Mouse (Mus musculus) cerebellum, postnatal 4 days (tissue): ENCODE measurements around the gene Sox18.

Experiments
- DNase-seq, 2 experiments: peaks; one replicate each; pipeline ENCODE4 v3.0.0; 2022; ENCODE audit warnings: low spot score in 2 of 2, mixed read lengths in 1 of 2

The Sox18 gene

GRCm38 (mm10) chr2:181671326-181671725 is at the start of gene Sox18:
Gene Sox18, minus strand, starts transcription at chr2:181671640.
- DNase-seq = peak in 1 of 2 experiments; percentile 34

GRCm38 (mm10) chr2:181721200-181721599 is 49.8 kb upstream of the Sox18 start:
- DNase-seq = no peak

GRCm38 (mm10) chr2:181720061-181720460 is 48.6 kb upstream of the Sox18 start:
- DNase-seq = no peak

GRCm38 (mm10) chr2:181716991-181717390 is 45.6 kb upstream of the Sox18 start:
- DNase-seq = no peak

GRCm38 (mm10) chr2:181715382-181715781 is 43.9 kb upstream of the Sox18 start:
- no peak for DNase-seq

- peak; percentile 44 to 56 for DNase-seq
These were observed 43.5 kb upstream of the Sox18 start, which contains the start of gene Oprl1 for GRCm38 (mm10) chr2:181714903-181715326. Gene Oprl1, plus strand, starts transcription at chr2:181715016.

GRCm38 (mm10) chr2:181713749-181714148 is 42.3 kb upstream of the Sox18 start:
- DNase-seq = no peak

- DNase-seq = no peak
These were observed 35.2 kb upstream of the Sox18 start for GRCm38 (mm10) chr2:181706668-181707067.

- no peak for DNase-seq
These were observed 26.8 kb upstream of the Sox18 start, which contains the start of gene Lkaaear1 for GRCm38 (mm10) chr2:181698241-181698640. Gene Lkaaear1, minus strand, starts transcription at chr2:181698442.

- DNase-seq = no peak
These were observed 25.5 kb upstream of the Sox18 start for GRCm38 (mm10) chr2:181696801-181697420.

GRCm38 (mm10) chr2:181695776-181696175 is 24.3 kb upstream of the Sox18 start:
- DNase-seq = no peak

GRCm38 (mm10) chr2:181694581-181694980 is 23.1 kb upstream of the Sox18 start:
- DNase-seq = no peak

GRCm38 (mm10) chr2:181693339-181694280 is 22.2 kb upstream of the Sox18 start, which contains the start of gene Rgs19:
Gene Rgs19, minus strand, starts transcription at chr2:181693977.
- peak; percentile 48 to 72 for DNase-seq

GRCm38 (mm10) chr2:181692304-181692703 is 20.9 kb upstream of the Sox18 start:
- DNase-seq = no peak

GRCm38 (mm10) chr2:181691571-181691970 is 20.1 kb upstream of the Sox18 start:
- no peak for DNase-seq

- no peak for DNase-seq
These were observed 19.6 kb upstream of the Sox18 start for GRCm38 (mm10) chr2:181691083-181691482.

GRCm38 (mm10) chr2:181689466-181690160 is 18.2 kb upstream of the Sox18 start:
- no peak for DNase-seq

- DNase-seq = no peak
These were observed 16.1 kb upstream of the Sox18 start for GRCm38 (mm10) chr2:181687586-181687985.

- no peak for DNase-seq
These were observed 14.2 kb upstream of the Sox18 start for GRCm38 (mm10) chr2:181685686-181686085.

- DNase-seq = no peak
These were observed 13.3 kb upstream of the Sox18 start for GRCm38 (mm10) chr2:181684713-181685112.

GRCm38 (mm10) chr2:181683381-181683780 is 11.9 kb upstream of the Sox18 start:
- DNase-seq = no peak

GRCm38 (mm10) chr2:181681978-181682377 is 10.5 kb upstream of the Sox18 start:
- DNase-seq = no peak
